28 mouse cellular contexts compared by ENCODE assay signal in the genomic region with DNA sequence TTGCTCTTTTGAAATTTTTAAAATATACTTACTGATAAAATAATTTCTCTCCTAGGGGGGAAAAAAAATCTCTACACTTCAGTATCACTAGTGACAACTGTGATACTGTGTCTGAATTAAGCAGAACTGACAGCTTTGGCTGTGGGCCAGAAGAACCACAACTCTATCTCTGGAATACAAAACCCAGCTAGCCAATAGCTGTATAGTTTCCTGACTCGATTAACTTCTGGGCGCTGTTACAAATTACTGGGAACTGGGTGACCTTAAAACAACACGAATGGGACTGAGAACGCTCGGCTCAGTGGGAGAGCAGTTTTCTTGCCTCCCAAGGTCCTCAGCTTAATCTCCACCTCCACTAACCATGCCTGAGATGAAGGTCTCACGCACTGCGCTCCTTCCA. TPM values are rescaled to one million over a fixed set of nuclear protein-coding genes. Genes with fewer than 3 reads are reported as not detected.
DNase-seq lines count a peak whose midpoint lies in the region; ATAC-seq and TF ChIP-seq lines count a peak whose summit lies in the region.
"Had no signal": no experiment of that assay in that cellular context is flagged by ENCODE, and none has a peak within 500 bp of the region (broad histone marks: within the 10 kb centered on the region; RNA-seq: fewer than 3 reads in every experiment).

No protein-coding gene starts in this region.

- no peak overlapping the region for H3K27ac ChIP-seq in embryonic facial prominence, embryonic 14.5 days (replicated peaks; ENCODE audit: low read depth, low read length)
- H3K27ac ChIP-seq in embryonic facial prominence, embryonic 10.5 days (replicated peaks), result no peak overlapping the region
- H3K27ac ChIP-seq in hindbrain, postnatal 0 days, result no peak overlapping the region
- no peak overlapping the region for H3K27ac ChIP-seq in hindbrain, embryonic 10.5 days
- H3K27ac ChIP-seq: embryonic facial prominence, embryonic 15.5 days; heart, embryonic 13.5 days; kidney, embryonic 15.5 days; liver, embryonic 13.5 days; neural tube, embryonic 13.5 days had no signal

- 64% methylated on average over 7 of the region's 7 CpGs for WGBS in embryonic facial prominence, embryonic 14.5 days
- 75% methylated on average over 7 of the region's 7 CpGs for WGBS in embryonic facial prominence, embryonic 10.5 days
- 51% methylated on average over 7 of the region's 7 CpGs for WGBS in hindbrain, postnatal 0 days
- WGBS in hindbrain, embryonic 10.5 days, result 78% methylated on average over 7 of the region's 7 CpGs

- DNase-seq in embryonic facial prominence, embryonic 14.5 days (ENCODE audit: low spot score), result peak; percentile 19
- no peak for DNase-seq in embryonic facial prominence, embryonic 10.5 days (ENCODE audit: low spot score)
- DNase-seq in hindbrain, postnatal 0 days (ENCODE audit: low spot score), result peak; percentile 53
- DNase-seq in hindbrain, embryonic 10.5 days (ENCODE audit: low spot score), result no peak
- DNase-seq in ovary, adult 18-20 months (ENCODE audit: low spot score), result peak; percentile 18
- no peak for DNase-seq in ovary, postnatal 36 days (ENCODE audit: low spot score)
- DNase-seq in MN1 (ENCODE audit: low spot score), result no peak
- DNase-seq: adrenal gland, postnatal 36 days; cerebellum, adult 11-12 months; cerebellum, postnatal 36 days; embryo, embryonic 11 days; gastrocnemius, postnatal 10 days; heart, postnatal 4 days; kidney, adult 11 months; kidney, postnatal 4 days; liver, embryonic 13.5 days; lung, adult 2 months; thymus, adult 18-20 months; thymus, postnatal 36 days had no signal

- TF ChIP-seq CTCF in hindbrain, postnatal 0 days (IDR thresholded peaks at IDR 0.05; ENCODE audit: low read depth), result no peak

- H3K9me3 ChIP-seq in embryonic facial prominence, embryonic 14.5 days (ENCODE audit: control insufficient read depth, low read length), result no peaks in the 10 kb centered on the region
- H3K9me3 ChIP-seq in embryonic facial prominence, embryonic 10.5 days, result no peaks in the 10 kb centered on the region
- no peaks in the 10 kb centered on the region for H3K9me3 ChIP-seq in hindbrain, postnatal 0 days (ENCODE audit: low read length)
- no peaks in the 10 kb centered on the region for H3K9me3 ChIP-seq in hindbrain, embryonic 10.5 days
- H3K9me3 ChIP-seq: embryonic facial prominence, embryonic 15.5 days; G1E; heart, embryonic 13.5 days; kidney, embryonic 15.5 days; liver, embryonic 13.5 days; neural tube, embryonic 13.5 days had no signal

- H3K4me1 ChIP-seq in embryonic facial prominence, embryonic 14.5 days (ENCODE audit: control insufficient read depth, insufficient read depth, low read length), result no peaks in the 10 kb centered on the region
- H3K4me1 ChIP-seq in embryonic facial prominence, embryonic 10.5 days, result no peaks in the 10 kb centered on the region
- no peaks in the 10 kb centered on the region for H3K4me1 ChIP-seq in hindbrain, postnatal 0 days (ENCODE audit: insufficient read depth, low read length)
- H3K4me1 ChIP-seq in hindbrain, embryonic 10.5 days (replicated peaks), result no peaks in the 10 kb centered on the region
- H3K4me1 ChIP-seq: embryonic facial prominence, embryonic 15.5 days; kidney, embryonic 15.5 days; liver, embryonic 13.5 days; neural tube, embryonic 13.5 days had no signal

- H3K36me3 ChIP-seq in embryonic facial prominence, embryonic 14.5 days (ENCODE audit: control insufficient read depth, insufficient read depth, low read length), result no peaks in the 10 kb centered on the region
- no peaks in the 10 kb centered on the region for H3K36me3 ChIP-seq in embryonic facial prominence, embryonic 10.5 days (replicated peaks)
- no peaks in the 10 kb centered on the region for H3K36me3 ChIP-seq in hindbrain, postnatal 0 days (ENCODE audit: insufficient read depth, low read length)
- H3K36me3 ChIP-seq in hindbrain, embryonic 10.5 days, result no peaks in the 10 kb centered on the region
- H3K36me3 ChIP-seq: embryonic facial prominence, embryonic 15.5 days; G1E; heart, embryonic 13.5 days; kidney, embryonic 15.5 days; liver, embryonic 13.5 days; neural tube, embryonic 13.5 days had no signal

- H3K27me3 ChIP-seq in embryonic facial prominence, embryonic 14.5 days (replicated peaks; ENCODE audit: control insufficient read depth, insufficient read depth, low read length), result no peaks in the 10 kb centered on the region
- H3K27me3 ChIP-seq in embryonic facial prominence, embryonic 10.5 days (replicated peaks; ENCODE audit: low read depth, poor library complexity, severe bottlenecking), result no peaks in the 10 kb centered on the region
- H3K27me3 ChIP-seq in hindbrain, postnatal 0 days (ENCODE audit: insufficient read depth, low read length), result no peaks in the 10 kb centered on the region
- no peaks in the 10 kb centered on the region for H3K27me3 ChIP-seq in hindbrain, embryonic 10.5 days (ENCODE audit: insufficient read depth, poor library complexity, severe bottlenecking)
- H3K27me3 ChIP-seq: CH12.LX; embryonic facial prominence, embryonic 15.5 days; heart, embryonic 13.5 days; kidney, embryonic 15.5 days; liver, embryonic 13.5 days; neural tube, embryonic 13.5 days had no signal

- H3K4me3 ChIP-seq in embryonic facial prominence, embryonic 14.5 days (ENCODE audit: low read depth, low read length), result no peak overlapping the region
- no peak overlapping the region for H3K4me3 ChIP-seq in embryonic facial prominence, embryonic 10.5 days
- H3K4me3 ChIP-seq in hindbrain, postnatal 0 days (ENCODE audit: low read length), result no peak overlapping the region
- no peak overlapping the region for H3K4me3 ChIP-seq in hindbrain, embryonic 10.5 days
- H3K4me3 ChIP-seq: embryonic facial prominence, embryonic 15.5 days; heart, embryonic 13.5 days; kidney, embryonic 15.5 days; liver, embryonic 13.5 days; neural tube, embryonic 13.5 days had no signal

- no peak overlapping the region for H3K9ac ChIP-seq in embryonic facial prominence, embryonic 14.5 days (ENCODE audit: low read depth, low read length)
- no peak overlapping the region for H3K9ac ChIP-seq in hindbrain, postnatal 0 days (replicated peaks; ENCODE audit: low read length)
- H3K9ac ChIP-seq: embryonic facial prominence, embryonic 15.5 days; heart, embryonic 13.5 days; kidney, embryonic 15.5 days; liver, embryonic 13.5 days; neural tube, embryonic 13.5 days had no signal

- ATAC-seq in embryonic facial prominence, embryonic 14.5 days (ENCODE audit: low read depth), result no peak
- ATAC-seq in hindbrain, postnatal 0 days, result no peak
- peak; percentile 57; the same call in 1 of the 2 replicates for ATAC-seq in megakaryocyte-erythroid progenitor cell, adult 5-6 weeks (replicated peaks; ENCODE audit: low FRiP score, low TSS enrichment, poor library complexity, severe bottlenecking)
- ATAC-seq: forebrain, embryonic 16.5 days had no signal

- no peak overlapping the region for H3K4me2 ChIP-seq in embryonic facial prominence, embryonic 14.5 days (ENCODE audit: low read depth, low read length)
- no peak overlapping the region for H3K4me2 ChIP-seq in hindbrain, postnatal 0 days (ENCODE audit: low read depth, low read length)
- H3K4me2 ChIP-seq: embryonic facial prominence, embryonic 15.5 days; heart, embryonic 13.5 days; kidney, embryonic 15.5 days; liver, embryonic 13.5 days; neural tube, embryonic 13.5 days had no signal

RNA-seq across cellular contexts. Expression of a gene that starts 51.1 kb away (rescaled TPM):
- polyA plus RNA-seq in embryonic facial prominence, embryonic 14.5 days (2014; fragmentation: Nextera tagmentation; extraction: Ambion mirVana), result 0.77 and 1.5 TPM in 2 replicates
- polyA plus RNA-seq in embryonic facial prominence, embryonic 10.5 days (2016; fragmentation: Nextera tagmentation; extraction: Ambion mirVana), result 0.65 and 0.82 TPM in 2 replicates
- 22.6 and 23.2 TPM in 2 replicates for total RNA-seq in hindbrain, postnatal 0 days (2014; rRNA removed)
- polyA plus RNA-seq in hindbrain, postnatal 0 days (2015; fragmentation: Nextera tagmentation; extraction: Ambion mirVana), result 10.8 and 11.6 TPM in 2 replicates
- 0.86 and 1.0 TPM in 2 replicates for polyA plus RNA-seq in hindbrain, embryonic 10.5 days (2016; fragmentation: Nextera tagmentation; extraction: Ambion mirVana)
- 0.48 and 0.82 TPM in 2 replicates for total RNA-seq in megakaryocyte-erythroid progenitor cell, adult 5-6 weeks (2014; fragmentation: Nextera tagmentation)
- total RNA-seq in megakaryocyte-erythroid progenitor cell, adult 5-6 weeks (2017), result 1.2 TPM in 1 of 2 replicates, not detected in the other
- total RNA-seq: granulocyte monocyte progenitor cell, adult 5-6 weeks had no signal

Comparison
In these comparisons a context has a peak if more than half of its experiments do, and no peak if none do; other contexts are left out.
1. DNase-seq: peak in embryonic facial prominence, embryonic 14.5 days (single experiment), hindbrain, postnatal 0 days (single experiment) and ovary, adult 18-20 months (single experiment); none in embryonic facial prominence, embryonic 10.5 days (single experiment), hindbrain, embryonic 10.5 days (single experiment), ovary, postnatal 36 days (single experiment) and MN1 (single experiment).